ENCODE assay signal across 8 mouse cellular contexts in the genomic region with DNA sequence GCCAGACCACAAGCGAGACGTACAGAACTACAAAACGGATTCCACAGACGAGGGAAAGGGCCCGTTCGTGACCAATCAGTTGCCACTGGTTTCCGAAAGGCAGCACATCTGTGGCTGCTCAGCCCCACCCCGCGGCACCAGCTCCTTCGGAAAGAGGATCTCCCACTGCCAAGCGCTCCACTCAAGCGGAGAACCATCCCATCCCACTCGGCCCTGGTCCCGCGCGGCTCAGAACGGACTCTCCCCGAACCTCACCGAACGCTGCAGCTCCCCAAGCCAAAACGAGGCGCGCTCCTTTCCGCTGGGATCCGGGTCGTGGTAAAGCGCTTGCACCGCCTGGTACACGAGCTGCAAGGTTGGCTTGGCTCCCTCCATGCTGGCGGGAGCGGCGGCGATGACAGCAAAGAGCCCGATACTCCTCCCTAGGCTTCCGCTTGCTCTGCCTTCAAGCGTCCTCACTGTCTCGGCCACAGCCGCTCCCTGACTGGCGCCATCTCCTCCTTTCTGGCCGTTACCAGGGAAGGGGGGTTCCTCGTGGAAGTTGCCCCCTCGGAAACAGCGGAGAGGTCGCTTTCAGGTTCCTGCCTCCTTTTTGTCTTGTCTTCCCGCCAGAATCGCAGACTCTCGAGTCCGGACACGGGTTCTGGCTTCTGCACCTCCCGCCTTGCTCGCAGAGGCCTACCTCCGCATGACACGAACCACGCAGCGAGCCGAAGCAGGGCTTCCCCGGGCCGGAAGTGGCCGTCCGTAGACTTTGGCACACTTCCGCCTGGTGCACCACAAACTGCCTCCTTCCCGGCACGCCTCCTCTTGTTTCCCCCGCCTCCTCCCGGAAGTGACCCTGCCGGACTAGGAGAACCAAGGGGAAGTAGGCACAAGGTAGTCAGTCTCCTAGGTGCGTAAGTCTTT. TPM values are rescaled to one million over a fixed set of nuclear protein-coding genes. Genes with fewer than 3 reads are reported as not detected.
A peak's percentile ranks its signal among the peaks of the same experiment; 100 is the strongest.
DNase-seq lines count a peak whose midpoint lies in the region; ATAC-seq and TF ChIP-seq lines count a peak whose summit lies in the region.

A gene (minus strand): TSS at position 777 of the 909 bp plus-strand sequence.

- DNase-seq in gastrocnemius, adult 8-10 months (ENCODE audit: low spot score in 2 of 2): peak; percentile 86 to 90
- DNase-seq in hindlimb bud, embryonic 11.5 days (ENCODE audit: extremely low spot score, low read depth, low spot score): peak; percentile 83
- peak; percentile 84 to 90 for DNase-seq in left cerebral cortex, adult 8-10 months (ENCODE audit: low spot score in 2 of 2)
- peak; percentile 95 to 96 for DNase-seq in right cerebral cortex, postnatal 10 days (ENCODE audit: low spot score in 2 of 2)
- peak; percentile 87 for DNase-seq in urinary bladder, postnatal 25 days (ENCODE audit: low spot score)

- no peaks in the 10 kb centered on the region for H3K4me1 ChIP-seq in cortical plate, adult 2 months (ENCODE audit: control insufficient read depth, insufficient read depth, low read length)
- H3K4me1 ChIP-seq in megakaryocyte, embryonic 14.5 days: peaks cover 31% of the 10 kb centered on the region

- TF ChIP-seq POLR2A in cortical plate, adult 2 months (IDR thresholded peaks at IDR 0.05; ENCODE audit: extremely low read depth, insufficient read depth, low read length): peak; percentile 82

- H3K36me3 ChIP-seq in megakaryocyte, embryonic 14.5 days (replicated peaks; ENCODE audit: low read length): no peaks in the 10 kb centered on the region

- peaks cover 20% of the 10 kb centered on the region; the same call in 1 of the 2 replicates for H3K9me3 ChIP-seq in megakaryocyte, embryonic 14.5 days

- H3K4me3 ChIP-seq in cortical plate, adult 2 months (ENCODE audit: insufficient read depth, low read length): peak within 1 kb of the TSS; percentile 74
- H3K4me3 ChIP-seq in megakaryocyte, embryonic 14.5 days (replicated peaks): peak within 1 kb of the TSS; percentile 98

- no peak for TF ChIP-seq CTCF in cortical plate, adult 2 months (IDR thresholded peaks at IDR 0.05; ENCODE audit: extremely low read depth, insufficient read depth, low read length)

- peaks cover 3% of the 10 kb centered on the region for H3K27me3 ChIP-seq in megakaryocyte, embryonic 14.5 days (replicated peaks)

- peak within 1 kb of the TSS; percentile 83; the same call in 1 of the 2 replicates for H3K27ac ChIP-seq in cortical plate, adult 2 months (ENCODE audit: insufficient read depth, low read length)

- ATAC-seq in activated CD4-positive, CD25-positive, alpha-beta regulatory T cell, adult 4 months: peak; percentile 94

RNA-seq across cellular contexts. Expression of the gene that starts here (rescaled TPM):
- polyA plus RNA-seq in activated CD4-positive, CD25-positive, alpha-beta regulatory T cell, adult 4 months (2017; shearing (Covaris generic)): 10 to 100 TPM; 67.1 to 70.6 TPM
- polyA plus RNA-seq in cortical plate, adult 2 months (2012; rRNA removed): 51.0 and 52.4 TPM in 2 replicates
- total RNA-seq in gastrocnemius, adult 8-10 months (2022): 10 to 100 TPM; 32.7 to 36.9 (median 35.4) TPM
- total RNA-seq in left cerebral cortex, adult 8-10 months (2022): 10 to 100 TPM; 64.5 to 75.1 (median 70.3) TPM
- polyA plus RNA-seq in megakaryocyte, embryonic 14.5 days (2012; ENCODE audit: insufficient read depth, low replicate concordance): 9.7 TPM in 1 of 2 replicates, not detected in the other

Comparison
In these comparisons a context has a peak if more than half of its experiments do, and no peak if none do; other contexts are left out.
1. Peak in every context shown above with its lines: DNase-seq, ATAC-seq, H3K4me3 ChIP-seq and H3K27ac ChIP-seq.